Mouse (Mus musculus) forebrain, embryonic 15.5 days (tissue): ENCODE results near the gene Use1. TPM values are rescaled to one million over a fixed set of nuclear protein-coding genes. Genes with fewer than 3 reads are reported as not detected.
"Not testable (repeated sequence)": the region's sequence is repeated elsewhere in the genome, so short reads cannot be mapped to it uniquely, and the experiment has no call there.

ENCODE experiments used
- ATAC-seq: fragments of 200-750 bp; cut with Nextera tagmentation; replicated peaks from 2 replicates; pipeline ENCODE4 v1.8.0; 2017; ENCODE audit warnings: mild to moderate bottlenecking, moderate TSS enrichment, moderate library complexity
- H3K27ac ChIP-seq: fragments of 300-500 bp; sonication (generic); replicated peaks from 2 replicates; pipeline ENCODE4 v1.5.1; 2015; ENCODE audit warnings: mild to moderate bottlenecking, inconsistent platforms
- H3K27me3 ChIP-seq: fragments of 300-500 bp; sonication (generic); 2 replicates; pipeline ENCODE4 v1.6.1; 2015; ENCODE audit warnings: inconsistent platforms
- H3K36me3 ChIP-seq: fragments of 300-500 bp; sonication (generic); 2 replicates; pipeline ENCODE4 v1.6.1; 2015; ENCODE audit warnings: mild to moderate bottlenecking, inconsistent platforms
- H3K4me1 ChIP-seq: fragments of 300-500 bp; sonication (generic); 2 replicates; pipeline ENCODE4 v1.6.1; 2015; ENCODE audit warnings: inconsistent platforms
- H3K4me2 ChIP-seq: fragments of 300-500 bp; sonication (generic); replicated peaks from 2 replicates; pipeline ENCODE4 v1.6.1; 2015; ENCODE audit warnings: mild to moderate bottlenecking, inconsistent platforms
- H3K4me3 ChIP-seq: fragments of 300-500 bp; sonication (generic); 2 replicates; pipeline ENCODE4 v1.5.1; 2015; ENCODE audit warnings: mild to moderate bottlenecking, inconsistent platforms
- H3K9ac ChIP-seq: fragments of 300-500 bp; sonication (generic); replicated peaks from 2 replicates; pipeline ENCODE4 v1.6.1; 2015; ENCODE audit warnings: mild to moderate bottlenecking, inconsistent platforms
- H3K9me3 ChIP-seq: fragments of 300-500 bp; sonication (generic); 2 replicates; pipeline ENCODE4 v1.6.1; 2016; ENCODE audit warnings: inconsistent platforms
- WGBS: fragments of 180-500 bp; shearing (Covaris S2); methylation state at CpG from one replicate; pipeline ENCODE4 v1.1.7; 2015; ENCODE audit warnings: mixed read lengths; 5-methylcytosine and 5-hydroxymethylcytosine counted together
- polyA plus RNA-seq: library from polyadenylated mRNA; unstranded; fragments of >200 nt; fragmentation: Nextera tagmentation; extraction: Ambion mirVana; gene quantifications from 2 replicates; pipeline ENCODE4 v1.2.1, GENCODE M21; 2015

Gene Use1
- 98.4 and 102 TPM in 2 replicates for polyA plus RNA-seq

GRCm38 (mm10) chr8:71366771-71367528 is at the start of gene Use1:
TSS of gene Use1 (plus strand) at chr8:71366848.
- peak within 1 kb of the TSS; percentile 63 for H3K4me2 ChIP-seq
- no peaks in the 10 kb centered on the region for H3K9me3 ChIP-seq
- peak within 1 kb of the TSS; percentile 94 for H3K27ac ChIP-seq
- ATAC-seq = peak; percentile 81
- H3K9ac ChIP-seq = peak within 1 kb of the TSS; percentile 62
- H3K4me1 ChIP-seq = peaks cover 25% of the 10 kb centered on the region
- under 1% methylated on average over 56 of the region's 56 CpGs for WGBS
- peaks cover 7% of the 10 kb centered on the region for H3K36me3 ChIP-seq
- peak within 1 kb of the TSS; percentile 70 for H3K4me3 ChIP-seq
- H3K27me3 ChIP-seq = no peaks in the 10 kb centered on the region

- H3K27me3 ChIP-seq, H3K4me3 ChIP-seq, ATAC-seq, H3K9ac ChIP-seq, H3K4me2 ChIP-seq, H3K27ac ChIP-seq, H3K4me1 ChIP-seq, H3K9me3 ChIP-seq: not testable (repeated sequence)
- WGBS = 89% methylated on average over 5 of the region's 5 CpGs
- peaks cover 24% of the 10 kb centered on the region for H3K36me3 ChIP-seq
Observed at GRCm38 (mm10) chr8:71318610-71319009, 48.0 kb upstream of the Use1 start.

- H3K4me1 ChIP-seq, H3K9ac ChIP-seq, H3K9me3 ChIP-seq, H3K4me3 ChIP-seq, ATAC-seq, H3K27ac ChIP-seq, H3K4me2 ChIP-seq, H3K27me3 ChIP-seq: not testable (repeated sequence)
- peaks cover 35% of the 10 kb centered on the region for H3K36me3 ChIP-seq
- WGBS = 81% methylated on average over 2 of the region's 2 CpGs
Observed at GRCm38 (mm10) chr8:71319760-71320159, 46.9 kb upstream of the Use1 start.

GRCm38 (mm10) chr8:71322939-71323338 is 43.7 kb upstream of the Use1 start:
- H3K9me3 ChIP-seq = no peaks in the 10 kb centered on the region
- no peak overlapping the region for H3K9ac ChIP-seq
- ATAC-seq = no peak
- H3K27me3 ChIP-seq = no peaks in the 10 kb centered on the region
- H3K4me2 ChIP-seq = no peak overlapping the region
- WGBS = 92% methylated on average over 3 of the region's 3 CpGs
- no peak overlapping the region for H3K4me3 ChIP-seq
- H3K36me3 ChIP-seq = peaks cover 55% of the 10 kb centered on the region
- no peak overlapping the region for H3K27ac ChIP-seq
- H3K4me1 ChIP-seq = no peaks in the 10 kb centered on the region

- Histone ChIP-seq H3K4me3 (no peak overlapping the region), H3K9me3 (no peaks in the 10 kb centered on the region), H3K9ac (no peak overlapping the region), H3K27ac (no peak overlapping the region), H3K36me3 (peaks cover 72% of the 10 kb centered on the region), H3K4me2 (no peak overlapping the region), H3K27me3 (no peaks in the 10 kb centered on the region), H3K4me1 (no peaks in the 10 kb centered on the region)
- ATAC-seq = no peak
- 100% methylated on average over 1 of the region's 1 CpGs for WGBS
Observed at GRCm38 (mm10) chr8:71324848-71325247, 41.8 kb upstream of the Use1 start.

GRCm38 (mm10) chr8:71337834-71338233 is 28.8 kb upstream of the Use1 start:
- WGBS = 93% methylated on average over 6 of the region's 6 CpGs
- H3K9ac ChIP-seq = not testable (repeated sequence)

GRCm38 (mm10) chr8:71340625-71341024 is 26.0 kb upstream of the Use1 start:
- Histone ChIP-seq H3K4me1 (no peaks in the 10 kb centered on the region), H3K4me2 (no peak overlapping the region), H3K4me3 (no peak overlapping the region), H3K27me3 (no peaks in the 10 kb centered on the region), H3K36me3 (peaks cover 34% of the 10 kb centered on the region), H3K9me3 (no peaks in the 10 kb centered on the region), H3K27ac (no peak overlapping the region), H3K9ac (no peak overlapping the region)
- WGBS = 70% methylated on average over 5 of the region's 5 CpGs
- ATAC-seq = no peak

More at GRCm38 (mm10) chr8:71337834-71338233, 28.8 kb upstream of the Use1 start:
- H3K27ac ChIP-seq, H3K4me2 ChIP-seq, ATAC-seq, H3K27me3 ChIP-seq, H3K9me3 ChIP-seq, H3K4me3 ChIP-seq, H3K4me1 ChIP-seq: not testable (repeated sequence)
- peaks cover 27% of the 10 kb centered on the region for H3K36me3 ChIP-seq

- H3K4me2 ChIP-seq = no peak overlapping the region
- no peaks in the 10 kb centered on the region for H3K4me1 ChIP-seq
- H3K9ac ChIP-seq = no peak overlapping the region
- H3K27ac ChIP-seq = no peak overlapping the region
- H3K36me3 ChIP-seq = peaks cover 80% of the 10 kb centered on the region
- WGBS = 93% methylated on average over 1 of the region's 1 CpGs
- H3K27me3 ChIP-seq = no peaks in the 10 kb centered on the region
- no peak overlapping the region for H3K4me3 ChIP-seq
- no peak for ATAC-seq
- no peaks in the 10 kb centered on the region for H3K9me3 ChIP-seq
Observed at GRCm38 (mm10) chr8:71346581-71346980, 20.1 kb upstream of the Use1 start.

GRCm38 (mm10) chr8:71351117-71351516 is 15.5 kb upstream of the Use1 start:
- no peak overlapping the region for H3K9ac ChIP-seq
- H3K4me3 ChIP-seq = no peak overlapping the region
- 80% methylated on average over 3 of the region's 3 CpGs for WGBS
- ATAC-seq = no peak
- H3K9me3 ChIP-seq = no peaks in the 10 kb centered on the region
- H3K27ac ChIP-seq = no peak overlapping the region
- H3K4me2 ChIP-seq = no peak overlapping the region
- H3K4me1 ChIP-seq = no peaks in the 10 kb centered on the region
- H3K36me3 ChIP-seq = peaks cover 92% of the 10 kb centered on the region
- no peaks in the 10 kb centered on the region for H3K27me3 ChIP-seq

GRCm38 (mm10) chr8:71351520-71351919 is 15.1 kb upstream of the Use1 start:
- Histone ChIP-seq H3K9me3 (no peaks in the 10 kb centered on the region), H3K9ac (no peak overlapping the region), H3K27ac (no peak overlapping the region), H3K27me3 (no peaks in the 10 kb centered on the region), H3K4me1 (no peaks in the 10 kb centered on the region), H3K36me3 (peaks cover 92% of the 10 kb centered on the region), H3K4me2 (no peak overlapping the region), H3K4me3 (no peak overlapping the region)
- ATAC-seq = no peak
- WGBS = 87% methylated on average over 1 of the region's 1 CpGs

- 84% methylated on average over 3 of the region's 3 CpGs for whole genome bisulfite sequencing
- no peak overlapping the region for H3K4me2 ChIP-seq
- H3K4me1 ChIP-seq = no peaks in the 10 kb centered on the region
- no peak for ATAC-seq
- H3K36me3 ChIP-seq = peaks cover 68% of the 10 kb centered on the region
- H3K27me3 ChIP-seq = no peaks in the 10 kb centered on the region
- no peak overlapping the region for H3K9ac ChIP-seq
- no peak overlapping the region for H3K27ac ChIP-seq
- no peaks in the 10 kb centered on the region for H3K9me3 ChIP-seq
- H3K4me3 ChIP-seq = no peak overlapping the region
Observed at GRCm38 (mm10) chr8:71358026-71358425, 8.6 kb upstream of the Use1 start.

GRCm38 (mm10) chr8:71367529-71368176 is 1.0 kb downstream of the Use1 start:
- H3K4me1 ChIP-seq = peaks cover 25% of the 10 kb centered on the region
- H3K36me3 ChIP-seq = peaks cover 7% of the 10 kb centered on the region
- peak overlapping the region; percentile 62 for H3K9ac ChIP-seq
- H3K27me3 ChIP-seq = no peaks in the 10 kb centered on the region
- ATAC-seq = peak; percentile 0; the same call in 1 of the 2 replicates
- peak overlapping the region; percentile 94 for H3K27ac ChIP-seq
- H3K4me3 ChIP-seq = peak overlapping the region; percentile 70
- H3K4me2 ChIP-seq = peak overlapping the region; percentile 63
- WGBS = 51% methylated on average over 17 of the region's 17 CpGs
- H3K9me3 ChIP-seq = no peaks in the 10 kb centered on the region
